Mouse (Mus musculus) heart, postnatal 0 days (tissue): ENCODE data around the gene Insyn1.

Experiments
- CTCF ChIP-seq: IDR thresholded peaks from 2 replicates; pipeline ENCODE4 v1.5.1; 2016; ENCODE audit warnings: antibody characterized with exemption, control low read depth, low read depth
- EP300 ChIP-seq: IDR thresholded peaks from 2 replicates; pipeline ENCODE4 v1.6.1; 2016; ENCODE audit warnings: antibody characterized with exemption, low read depth

- TF ChIP-seq CTCF = no peak
- TF ChIP-seq EP300 = no peak
Observed at GRCm38 (mm10) chr9:58517866-58518750, 29.7 kb downstream of the Insyn1 start.
